Mouse (Mus musculus): ENCODE results near the gene 9930104L06Rik.
"Not testable (repeated sequence)": the region's sequence is repeated elsewhere in the genome, so short reads cannot be mapped to it uniquely, and the experiment has no call there.

The 9930104L06Rik gene

DNA sequence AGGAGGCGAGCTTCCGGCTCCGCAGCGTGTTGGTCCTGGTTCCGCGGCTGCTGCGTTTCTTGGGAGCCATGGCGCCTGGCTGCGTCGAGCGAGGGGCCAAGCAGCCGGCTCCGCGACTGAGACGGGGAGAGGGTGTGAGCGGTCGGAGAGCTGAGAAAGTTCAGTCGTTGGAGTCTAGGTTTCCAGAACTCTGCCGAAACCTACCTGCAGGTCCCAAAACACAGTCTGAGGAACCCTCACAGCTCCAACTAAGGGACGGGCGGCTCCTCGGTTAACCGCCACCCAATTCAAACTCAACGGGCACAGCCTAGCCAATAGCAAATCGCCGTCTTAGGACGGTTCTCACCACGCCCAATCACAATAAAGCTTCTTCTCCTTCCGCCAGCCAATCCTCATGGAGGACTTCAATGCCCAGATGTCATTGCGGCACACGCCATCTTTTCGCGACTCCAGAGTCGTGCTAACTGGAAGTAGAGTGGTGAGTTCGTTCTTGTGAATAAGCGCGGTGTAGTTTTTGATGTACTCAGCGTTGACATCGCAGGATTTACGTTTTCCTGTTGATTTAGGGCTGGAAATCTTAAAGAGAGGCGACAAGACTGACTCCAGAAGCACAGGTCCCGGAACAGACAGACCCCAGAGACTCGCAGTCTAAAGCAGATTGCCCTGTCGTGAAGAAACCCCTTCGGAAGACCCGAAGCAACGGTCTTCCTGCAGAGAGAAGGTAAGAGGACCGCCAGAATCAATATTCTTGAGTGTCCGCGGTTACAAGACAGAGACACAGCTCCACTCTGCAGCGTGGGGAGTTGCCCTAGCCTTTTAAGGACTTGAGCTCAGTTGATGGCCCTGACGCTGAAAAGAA lies at the start of gene 9930104L06Rik:
9930104L06Rik (plus strand) TSS at position 436 of the 859 bp plus-strand sequence.
- DNase-seq (ENCODE audit: low spot score), result peak; percentile 94

DNA sequence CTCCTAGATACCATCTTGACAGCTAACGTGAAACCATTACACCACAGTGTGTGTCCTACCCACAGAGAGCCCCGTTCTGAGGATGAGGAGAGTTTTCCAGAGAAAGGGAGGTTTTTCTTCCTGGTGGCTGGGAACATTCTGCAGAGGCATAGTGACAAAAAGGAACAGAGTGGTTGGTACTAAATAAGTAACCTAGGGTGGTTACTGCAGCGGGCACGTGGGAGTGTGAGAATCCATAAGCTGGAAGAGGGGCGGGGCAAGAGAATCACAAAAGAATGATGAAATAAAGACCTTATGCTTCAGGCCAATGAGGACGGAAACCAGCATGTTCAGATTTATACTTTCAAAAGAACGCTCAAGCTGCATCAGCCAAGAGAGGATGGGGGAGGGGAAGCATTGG lies 48.1 kb upstream of the 9930104L06Rik start:
- no peak for DNase-seq (ENCODE audit: low spot score)

DNA sequence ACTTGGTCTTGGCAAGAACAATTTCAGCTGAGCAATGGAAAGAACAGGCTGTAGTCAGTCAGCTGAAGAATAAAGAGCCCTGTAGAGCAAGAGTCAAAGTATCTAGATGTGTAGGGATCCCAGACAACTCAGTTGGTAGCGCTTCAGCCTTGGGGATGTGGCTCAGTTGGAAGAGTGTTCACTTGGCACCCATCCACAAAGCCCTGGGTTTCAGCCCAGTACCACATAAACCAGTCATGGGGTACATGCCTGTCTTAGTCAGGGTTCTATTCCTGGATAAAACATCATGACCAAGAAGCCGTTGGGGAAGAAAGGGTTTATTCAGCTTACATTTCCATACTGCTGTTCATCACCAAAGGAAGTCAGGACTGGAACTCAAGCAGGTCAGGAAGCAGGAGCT lies 46.9 kb upstream of the 9930104L06Rik start:
- DNase-seq (ENCODE audit: low spot score), result no peak

DNA sequence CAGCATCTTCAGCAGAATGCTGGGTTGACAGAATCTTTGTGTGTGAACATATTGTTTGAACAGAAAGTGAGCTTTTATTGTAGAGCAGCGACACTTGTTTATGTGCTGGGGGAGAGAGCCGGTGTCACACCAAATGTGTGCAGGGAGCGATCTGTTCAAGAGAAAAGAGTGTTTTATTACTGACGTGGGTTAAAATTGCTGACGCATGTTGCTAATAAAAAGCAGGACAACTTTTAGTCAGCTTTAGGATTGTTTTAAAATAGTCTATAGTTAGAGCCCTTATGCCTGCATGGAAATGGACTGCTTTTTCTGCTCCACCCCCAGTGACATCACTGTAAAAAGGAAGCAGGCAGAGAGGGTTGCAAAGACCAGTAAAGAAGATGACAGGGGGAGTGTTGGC lies 46.0 kb upstream of the 9930104L06Rik start:
- DNase-seq (ENCODE audit: low spot score), result no peak

DNA sequence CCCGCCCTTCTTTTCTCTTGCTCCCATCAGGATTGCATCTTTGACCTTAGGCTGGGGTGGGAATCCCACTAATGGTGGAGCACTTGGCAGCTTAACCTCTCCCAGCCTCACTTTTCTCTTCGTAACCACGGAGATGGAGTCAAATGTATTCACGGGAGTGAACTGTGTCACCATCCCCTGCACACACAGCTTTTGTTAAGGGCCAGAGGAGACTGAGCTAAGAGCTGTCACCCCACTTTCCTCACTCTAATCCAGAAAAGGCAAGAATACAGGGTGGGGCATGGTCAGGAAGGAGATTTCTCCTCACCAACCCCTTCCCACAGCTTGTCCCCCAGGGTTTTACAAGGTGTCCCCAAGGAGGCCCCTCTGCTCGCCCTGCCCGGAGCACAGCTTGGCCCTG lies 43.1 kb upstream of the 9930104L06Rik start:
- no peak for DNase-seq (ENCODE audit: low spot score)

DNA sequence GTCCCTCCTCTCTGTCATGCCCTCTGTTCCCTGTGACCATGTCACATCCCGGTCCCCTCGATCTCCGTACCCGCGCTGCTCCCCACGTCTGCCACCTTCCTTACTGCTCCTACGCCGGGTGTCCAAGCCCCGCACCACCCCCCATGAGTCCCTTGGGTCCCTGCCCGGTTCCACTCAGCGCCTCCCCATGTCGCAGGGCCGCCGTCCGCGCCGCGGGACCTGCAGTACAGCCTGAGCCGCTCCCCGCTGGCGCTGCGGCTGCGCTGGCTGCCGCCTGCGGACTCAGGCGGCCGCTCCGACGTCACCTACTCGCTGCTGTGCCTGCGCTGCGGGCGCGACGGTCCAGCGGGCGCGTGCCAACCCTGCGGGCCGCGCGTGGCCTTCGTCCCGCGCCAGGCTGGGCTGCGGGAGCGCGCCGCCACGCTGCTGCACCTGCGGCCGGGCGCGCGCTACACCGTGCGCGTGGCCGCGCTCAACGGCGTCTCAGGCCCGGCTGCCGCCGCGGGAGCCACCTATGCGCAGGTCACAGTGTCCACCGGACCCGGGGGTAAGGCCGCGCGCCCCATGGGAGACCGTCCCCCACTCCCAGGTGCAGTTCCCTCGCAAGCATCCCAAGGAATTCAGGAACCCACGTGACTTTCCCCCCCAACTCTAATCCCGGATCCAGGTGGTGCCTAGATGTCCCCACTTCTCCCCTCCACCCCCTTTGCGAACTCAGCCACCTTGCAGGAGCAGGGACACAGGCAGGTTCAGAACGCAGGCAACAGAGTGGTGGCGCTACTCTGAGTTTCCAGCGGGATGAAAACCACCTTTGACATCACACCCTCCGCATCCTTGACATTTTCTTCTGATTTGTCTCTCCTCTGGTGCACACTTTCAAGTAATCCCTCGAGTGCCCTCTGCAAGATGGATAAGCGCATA lies 42.1 kb upstream of the 9930104L06Rik start:
- no peak for DNase-seq (ENCODE audit: low spot score)

DNA sequence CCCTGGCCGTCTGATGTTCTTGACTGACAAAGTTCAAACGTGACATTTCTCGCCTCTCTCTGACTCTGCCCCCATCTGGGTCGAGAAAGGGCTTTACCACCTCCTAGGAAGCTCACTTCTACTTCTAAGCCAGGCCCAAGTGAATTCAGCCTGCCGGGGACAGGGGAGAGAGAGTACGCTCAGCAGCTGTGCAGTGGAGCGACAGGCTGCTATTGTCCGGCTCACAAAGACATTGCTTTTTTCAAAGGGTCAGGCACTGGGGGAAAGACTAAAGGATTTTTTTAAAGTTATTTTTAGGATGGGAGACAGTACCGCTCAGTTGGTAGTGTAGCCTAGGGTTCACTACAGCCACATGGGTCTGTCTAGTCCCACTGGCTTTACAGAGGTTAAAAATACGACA lies 38.4 kb upstream of the 9930104L06Rik start:
- DNase-seq (ENCODE audit: low spot score), result no peak

DNA sequence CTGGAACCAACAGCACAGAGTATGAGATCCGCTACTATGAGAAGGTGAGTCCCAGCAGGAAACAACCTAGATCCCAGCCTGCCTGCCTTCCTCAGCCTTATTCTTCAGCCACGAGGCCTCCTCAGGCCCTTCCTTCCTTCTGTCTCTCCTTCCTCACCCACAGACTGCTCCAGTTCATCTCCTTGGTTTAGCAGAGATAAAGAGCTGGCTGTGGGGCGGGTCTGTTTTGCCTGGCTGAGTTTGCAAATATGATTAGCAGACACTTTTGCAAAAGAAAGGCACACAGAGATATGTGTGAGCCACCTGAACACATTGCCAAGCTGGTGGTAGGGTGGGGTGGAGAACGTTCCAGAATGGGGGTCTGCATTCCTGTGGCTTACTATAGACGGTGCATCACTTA lies 36.9 kb upstream of the 9930104L06Rik start:
- DNase-seq (ENCODE audit: low spot score), result no peak

DNA sequence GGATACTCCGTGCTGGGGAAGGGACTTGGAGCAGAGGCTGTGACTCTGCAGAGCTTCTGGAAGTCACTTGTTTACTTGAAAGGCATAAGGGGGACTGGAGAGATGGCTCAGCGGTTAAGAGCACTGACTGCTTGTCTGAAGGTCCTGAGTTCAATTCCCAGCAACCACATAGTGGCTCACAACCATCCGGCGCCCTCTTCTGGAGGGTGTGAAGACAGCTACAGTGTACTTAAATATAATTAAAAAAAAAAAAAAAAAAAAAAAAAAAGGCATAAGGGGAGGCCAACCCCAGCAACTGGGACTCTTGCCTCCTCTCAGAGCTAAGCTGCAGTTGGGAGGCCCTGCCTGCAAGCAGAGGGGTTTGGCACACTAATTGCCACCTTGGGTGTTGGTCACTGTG lies 31.4 kb upstream of the 9930104L06Rik start:
- DNase-seq (ENCODE audit: low spot score), result no peak

DNA sequence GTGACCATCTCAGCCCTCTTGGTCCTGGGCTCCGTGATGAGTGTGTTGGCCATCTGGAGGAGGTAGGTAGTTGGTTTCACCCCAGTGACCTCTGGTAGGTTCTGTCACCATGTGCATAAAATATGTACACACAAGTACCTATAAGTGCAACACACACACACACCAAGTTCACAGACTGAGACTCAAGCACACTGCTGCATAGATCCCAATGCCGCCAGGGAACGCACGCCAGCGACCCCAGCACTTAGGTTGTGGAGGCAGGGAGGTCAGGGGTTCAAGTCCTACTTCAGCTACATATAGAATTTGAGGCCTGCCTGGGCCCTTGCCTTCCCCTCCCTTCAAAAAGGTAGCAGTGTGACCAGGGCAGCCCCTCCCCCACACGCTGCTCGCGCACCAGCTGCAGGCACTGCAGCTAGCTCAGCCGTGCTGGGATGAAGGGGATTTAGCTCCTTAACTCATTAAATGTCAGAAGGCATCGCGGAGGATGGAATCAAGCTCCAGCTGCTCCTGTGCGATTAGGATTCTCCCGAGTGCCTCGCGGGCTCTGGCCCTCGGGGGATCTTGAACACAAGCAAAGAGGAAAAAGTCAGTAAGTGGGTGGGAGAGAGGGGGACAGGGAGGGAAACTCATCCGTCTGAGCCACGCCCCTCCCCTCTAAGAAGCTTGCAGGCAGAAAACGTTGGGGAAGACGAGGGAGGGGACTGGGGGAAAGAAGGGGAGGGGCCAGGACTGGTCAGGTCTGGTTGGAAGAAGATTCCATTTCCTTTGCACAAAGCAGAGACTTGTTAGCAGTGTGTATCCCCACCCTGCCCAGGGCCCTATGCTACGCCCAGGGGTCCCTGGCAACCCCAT lies 30.7 kb upstream of the 9930104L06Rik start:
- no peak for DNase-seq (ENCODE audit: low spot score)

DNA sequence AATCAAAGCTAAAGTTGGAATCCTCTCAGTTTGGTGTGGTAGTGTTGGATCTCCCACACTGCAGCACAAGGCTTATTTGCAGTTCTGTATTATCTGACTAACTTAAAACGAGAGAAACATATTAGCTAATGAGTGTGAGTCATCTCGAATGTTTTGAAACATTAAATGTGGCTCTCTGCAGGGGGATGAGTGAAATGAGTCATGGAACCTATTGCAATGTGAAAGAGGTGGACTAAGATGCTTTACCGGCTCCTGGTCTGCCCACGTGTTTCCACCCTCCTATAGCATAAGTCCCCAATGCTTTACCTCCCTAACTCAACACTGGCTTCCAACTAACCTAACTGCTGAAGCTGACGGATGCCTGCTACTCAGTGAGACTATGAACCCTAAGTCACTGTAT lies 8.7 kb upstream of the 9930104L06Rik start:
- DNase-seq (ENCODE audit: low spot score), result no peak

DNA sequence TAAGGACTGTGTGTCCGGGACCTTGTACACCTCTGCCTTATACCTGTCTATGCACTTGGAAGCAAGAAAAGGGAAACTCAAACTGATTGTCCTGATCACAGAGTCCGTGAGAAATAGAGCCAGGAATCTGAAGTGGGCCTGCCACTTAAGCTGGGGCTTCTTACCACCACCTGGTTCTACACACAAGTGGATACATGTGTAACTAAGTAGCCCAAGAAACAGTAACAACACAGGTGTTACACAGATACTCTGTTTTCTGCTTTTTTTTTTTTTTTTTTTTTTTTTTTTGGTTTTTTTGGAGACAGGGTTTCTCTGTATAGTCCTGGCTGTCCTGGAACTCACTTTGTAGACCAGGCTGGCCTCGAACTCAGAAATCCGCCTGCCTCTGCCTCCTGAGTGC lies 2.4 kb downstream of the 9930104L06Rik start, which contains the start of gene Cdca8:
Cdca8 (minus strand) TSS at position 101 of the 400 bp plus-strand sequence.
- DNase-seq (ENCODE audit: low spot score), result not testable (repeated sequence)

DNA sequence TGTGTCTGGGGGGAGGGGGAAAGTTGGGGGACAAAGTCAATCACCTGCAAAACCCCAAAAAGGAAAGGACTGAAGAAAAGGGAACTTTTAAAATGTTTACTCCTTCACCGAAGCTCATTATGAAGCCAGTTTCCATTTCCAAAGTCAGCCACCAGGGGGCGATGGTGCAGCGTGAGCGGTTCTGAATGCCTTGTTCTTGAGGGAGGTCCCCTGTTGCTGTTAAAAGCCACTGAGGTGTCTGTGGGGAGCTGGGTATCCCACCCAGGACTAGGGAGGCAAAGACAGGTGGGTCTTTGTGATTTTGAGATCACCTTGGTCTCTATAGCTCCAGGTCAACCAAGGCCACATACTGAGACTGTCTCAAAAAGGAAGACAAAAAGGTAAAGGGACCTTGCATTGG lies 6.2 kb downstream of the 9930104L06Rik start:
- peak; percentile 93 for DNase-seq (ENCODE audit: low spot score)

DNA sequence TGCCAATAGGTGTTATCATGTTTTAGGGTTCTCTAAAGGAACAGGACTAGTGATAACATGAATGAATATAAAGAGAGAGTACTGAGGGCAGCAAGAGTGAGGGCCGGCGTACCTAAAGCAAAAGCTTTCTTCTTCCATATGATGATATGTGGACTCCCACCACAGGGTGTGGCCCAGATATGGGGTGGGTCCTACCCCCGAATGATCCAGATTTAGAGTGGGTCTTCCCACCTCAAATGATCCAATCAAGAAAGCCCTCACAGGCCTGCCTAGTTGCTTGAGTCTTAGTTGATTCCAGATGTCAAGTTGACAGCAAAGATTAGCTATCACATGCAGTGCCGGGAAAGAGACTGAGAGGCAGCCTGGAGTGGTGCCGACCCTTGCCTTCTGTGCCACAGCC lies 6.9 kb downstream of the 9930104L06Rik start:
- DNase-seq (ENCODE audit: low spot score), result no peak

DNA sequence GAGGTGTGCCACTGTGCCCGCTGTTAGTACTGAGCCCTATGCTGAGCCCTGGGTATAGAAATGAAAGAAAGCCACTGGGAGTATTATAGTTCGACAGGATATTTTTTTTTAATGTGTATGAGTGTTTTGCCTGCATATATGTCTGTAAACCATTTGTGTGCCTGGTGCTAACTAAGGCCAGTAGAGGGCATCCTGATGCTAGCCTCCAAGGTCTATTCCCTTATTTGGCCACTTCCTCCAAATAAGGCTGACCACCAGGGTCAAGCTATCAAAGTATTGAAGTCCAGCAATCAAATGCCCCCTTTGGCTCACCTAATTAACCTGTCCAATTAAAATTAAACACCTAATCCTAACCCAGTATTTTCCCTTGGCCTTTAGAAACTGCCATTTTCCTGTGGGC lies 8.1 kb downstream of the 9930104L06Rik start:
- DNase-seq (ENCODE audit: low spot score), result no peak

DNA sequence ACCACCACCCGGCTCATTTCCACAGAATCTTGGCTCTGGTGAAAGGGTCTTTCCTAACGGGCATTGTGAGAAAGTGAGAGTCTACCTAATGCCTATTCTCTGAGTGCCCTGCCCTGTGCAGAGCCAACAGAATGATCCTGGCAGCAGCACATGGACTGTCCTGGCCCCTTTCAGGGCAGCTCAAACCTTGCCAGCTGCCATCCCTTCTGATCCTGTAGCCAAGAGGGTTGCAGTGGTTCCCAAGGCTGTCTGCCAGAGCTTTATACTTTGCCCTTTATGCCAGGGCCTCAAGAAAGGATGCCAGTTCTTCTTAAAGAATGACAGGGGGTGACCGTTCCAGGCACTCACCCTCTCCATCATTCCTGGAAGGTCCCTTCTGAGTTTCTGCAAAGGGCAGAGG lies 12.6 kb downstream of the 9930104L06Rik start:
- DNase-seq (ENCODE audit: low spot score), result no peak

DNA sequence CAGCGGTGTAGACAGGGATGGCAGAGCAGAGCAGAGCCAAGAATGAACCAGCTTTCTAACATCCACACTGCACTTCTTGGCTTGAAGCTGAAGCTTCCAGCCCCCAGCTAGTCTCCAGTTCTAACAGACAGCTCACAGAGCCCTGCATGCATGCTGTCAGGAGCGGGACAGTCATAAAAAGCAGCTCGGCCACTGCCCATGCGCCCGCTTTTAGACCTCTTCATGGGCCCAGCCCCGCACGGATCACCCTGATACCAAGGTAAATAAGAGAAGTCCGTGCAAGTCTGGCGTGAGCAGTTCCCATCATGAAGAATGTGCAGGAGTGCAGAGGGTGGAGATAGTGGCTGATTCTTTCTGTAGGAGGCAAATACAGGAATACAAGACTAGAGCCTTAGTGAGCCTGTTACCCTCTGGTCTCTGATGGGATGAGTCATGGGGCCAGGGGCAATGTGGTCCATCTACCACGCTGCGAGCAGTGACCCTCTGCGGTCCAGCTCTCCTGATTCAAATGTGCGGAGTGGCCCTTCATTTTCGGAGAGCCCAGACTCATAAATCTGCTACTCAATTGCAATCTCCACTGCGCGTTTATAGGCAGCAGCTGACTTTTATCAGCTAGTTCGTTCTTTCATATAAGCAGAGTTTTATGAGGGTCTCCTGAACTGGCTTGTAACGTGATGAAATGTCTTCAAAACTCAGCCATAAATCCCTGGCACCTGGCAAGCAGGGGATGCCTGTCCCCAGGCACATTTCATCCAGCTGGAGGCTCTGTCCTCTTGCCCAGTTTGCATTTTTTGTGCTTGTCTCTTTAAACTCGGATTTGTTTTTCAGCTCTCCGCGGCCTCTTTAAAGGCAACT lies 13.6 kb downstream of the 9930104L06Rik start:
- DNase-seq (ENCODE audit: low spot score), result no peak

DNA sequence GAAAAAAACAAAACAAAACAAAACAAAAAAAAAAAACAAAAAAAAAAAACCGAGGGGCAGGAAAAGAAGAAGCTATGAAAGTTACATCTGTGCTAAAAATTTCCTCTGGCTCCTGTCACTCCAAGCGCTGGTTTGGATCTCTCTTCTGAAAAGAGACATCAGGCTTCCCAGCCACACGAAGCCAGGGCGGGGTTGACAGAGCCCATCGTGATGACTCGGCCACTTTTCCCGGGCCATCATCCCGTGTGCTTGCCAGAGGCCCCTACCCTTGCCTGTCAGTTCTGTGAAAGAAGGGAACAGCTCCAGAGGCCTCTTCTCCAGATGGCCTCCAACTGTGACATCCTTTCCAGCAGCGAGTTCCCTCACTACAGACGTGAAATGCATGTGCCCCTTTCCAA lies 14.2 kb downstream of the 9930104L06Rik start:
- no peak for DNase-seq (ENCODE audit: low spot score)

DNA sequence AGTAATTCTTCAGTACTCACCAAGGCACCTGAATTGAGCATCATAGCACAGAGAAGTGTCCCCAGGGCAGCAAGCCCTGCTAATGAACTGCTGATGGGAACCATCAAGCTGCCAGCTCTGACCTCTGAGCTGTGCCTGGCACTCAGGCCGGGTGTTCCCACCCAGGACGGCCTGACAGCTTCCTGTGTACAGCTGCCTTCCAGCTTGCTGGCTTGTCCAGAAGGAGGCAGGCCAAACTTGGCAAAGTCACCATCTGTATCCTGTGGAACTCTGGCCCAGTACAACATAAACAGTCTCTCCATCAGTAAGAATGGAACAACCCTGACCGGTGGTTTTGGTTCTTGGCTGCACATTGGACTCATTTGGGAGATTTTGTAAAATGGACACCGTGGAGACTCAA lies 16.7 kb downstream of the 9930104L06Rik start:
- DNase-seq (ENCODE audit: low spot score), result no peak

DNA sequence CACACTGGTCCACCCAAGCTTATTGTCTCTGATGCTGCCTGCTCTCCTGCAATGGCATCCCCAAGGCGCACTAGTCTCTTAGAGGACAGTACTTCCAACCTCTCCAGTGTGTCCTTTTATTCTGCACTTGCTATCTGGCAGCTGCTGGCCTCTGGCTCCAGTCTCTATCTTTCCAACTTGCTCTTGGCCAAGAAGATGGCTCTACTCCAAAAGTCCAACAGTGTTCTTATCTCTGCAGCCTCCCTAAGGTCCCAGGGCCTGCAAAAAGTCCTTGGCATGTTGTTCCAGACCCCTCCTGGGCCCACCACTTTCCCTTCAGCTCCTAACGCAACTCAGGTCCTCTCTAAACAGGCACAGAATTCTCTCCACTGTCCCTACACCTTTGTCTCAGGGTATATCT lies 20.4 kb downstream of the 9930104L06Rik start:
- no peak for DNase-seq (ENCODE audit: low spot score)

DNA sequence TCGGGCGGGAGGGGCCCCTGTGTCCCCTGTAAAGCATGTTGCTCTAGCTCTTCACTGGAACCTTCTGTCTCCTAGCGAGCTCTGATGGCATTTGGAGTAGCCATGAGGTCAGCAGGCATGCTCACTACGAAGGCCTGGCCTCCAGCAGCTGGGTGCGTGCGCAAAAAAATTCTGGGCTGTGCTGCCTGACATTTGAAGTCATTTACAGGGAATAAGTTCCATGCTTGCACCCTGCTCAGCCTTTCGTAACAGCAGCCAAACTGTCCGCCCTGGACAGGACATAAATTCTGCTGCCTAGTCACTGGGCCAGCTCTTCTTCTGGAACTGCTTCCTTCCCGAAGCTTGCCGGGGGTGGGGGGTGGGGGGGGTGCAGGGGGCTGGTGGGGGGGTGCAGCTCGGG lies 22.2 kb downstream of the 9930104L06Rik start:
- DNase-seq (ENCODE audit: low spot score), result no peak

Data from testis, postnatal 10 days (tissue).